Mouse (Mus musculus) cerebellum, postnatal 36 days (tissue): Measurements from ENCODE around the gene Adam22.
"Not testable (repeated sequence)": the region's sequence is repeated elsewhere in the genome, so short reads cannot be mapped to it uniquely, and the experiment has no call there.

ENCODE experiments used
- DNase-seq, 2 experiments: peaks; one replicate each; pipeline ENCODE4 v3.0.0; 2021 to 2022; ENCODE audit warnings: mixed read lengths in 2 of 2

Adam22 gene

GRCm38 (mm10) chr5:8055721-8056129 is 312.2 kb downstream of the Adam22 start:
- DNase-seq: no peak

DNA sequence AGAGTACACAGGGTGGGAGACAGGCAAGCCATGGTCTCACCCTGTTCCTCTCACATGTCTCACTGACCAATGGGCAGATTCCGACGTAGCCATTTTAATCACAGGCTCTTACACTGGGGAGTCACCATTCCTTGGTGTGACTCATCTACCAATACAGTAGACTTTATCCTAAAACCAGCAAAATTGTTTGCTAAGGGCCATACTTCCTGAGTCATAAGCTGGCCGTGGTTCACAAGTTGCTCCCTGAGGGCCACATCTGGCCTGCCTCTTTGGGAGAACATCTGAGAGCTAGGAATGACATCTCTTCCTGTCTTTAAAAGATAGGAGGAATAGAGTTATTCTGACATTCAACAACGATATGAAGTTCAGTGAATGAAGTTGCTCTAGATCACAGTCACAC is 314.1 kb downstream of the Adam22 start:
- no peak for DNase-seq

- no peak for DNase-seq
Observed at GRCm38 (mm10) chr5:8045855-8046254, 322.1 kb downstream of the Adam22 start, which contains the start of gene Sri. Gene Sri (plus strand): TSS chr5:8046078.

DNA sequence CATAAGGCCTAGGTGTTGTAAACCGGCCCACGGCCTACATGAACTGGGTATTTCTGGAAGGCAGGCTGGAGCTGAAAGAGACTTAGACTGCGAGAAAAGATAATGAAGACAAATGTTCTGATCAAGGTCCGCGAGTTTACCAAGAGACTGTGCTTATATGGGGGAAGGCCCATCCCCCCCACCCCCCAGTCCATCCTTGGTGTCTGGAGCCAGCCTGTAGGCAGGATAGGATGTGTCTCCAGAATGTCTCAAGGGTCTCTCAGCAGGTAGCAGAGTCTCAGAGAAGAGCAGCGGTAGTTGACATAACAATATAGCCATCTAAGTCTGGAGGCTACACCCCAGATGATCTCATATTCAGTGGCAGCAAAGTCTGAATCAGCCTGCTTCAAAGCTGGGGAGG is 333.4 kb downstream of the Adam22 start:
- DNase-seq: not testable (repeated sequence)
